Mouse (Mus musculus) heart, adult 2 months (tissue): Measurements from ENCODE around the gene Vgll3.

ENCODE experiments used
- CTCF ChIP-seq: fragments of 200-600 bp; IDR thresholded peaks from 2 replicates; pipeline ENCODE4 v1.8.1; 2022; ENCODE audit warnings: antibody characterized with exemption, mild to moderate bottlenecking, moderate library complexity
- EP300 ChIP-seq: fragments of 200-500 bp; IDR thresholded peaks from 2 replicates; pipeline ENCODE4 v1.6.1; 2011; ENCODE audit warnings: low read depth, low read length, control low read depth; ENCODE audit not compliant: insufficient read depth
- POLR2A ChIP-seq: fragments of 200-500 bp; IDR thresholded peaks from 2 replicates; pipeline ENCODE4 v1.6.1; 2011; ENCODE audit warnings: mild to moderate bottlenecking, low read depth, low read length, control low read depth; ENCODE audit not compliant: insufficient read depth

DNA sequence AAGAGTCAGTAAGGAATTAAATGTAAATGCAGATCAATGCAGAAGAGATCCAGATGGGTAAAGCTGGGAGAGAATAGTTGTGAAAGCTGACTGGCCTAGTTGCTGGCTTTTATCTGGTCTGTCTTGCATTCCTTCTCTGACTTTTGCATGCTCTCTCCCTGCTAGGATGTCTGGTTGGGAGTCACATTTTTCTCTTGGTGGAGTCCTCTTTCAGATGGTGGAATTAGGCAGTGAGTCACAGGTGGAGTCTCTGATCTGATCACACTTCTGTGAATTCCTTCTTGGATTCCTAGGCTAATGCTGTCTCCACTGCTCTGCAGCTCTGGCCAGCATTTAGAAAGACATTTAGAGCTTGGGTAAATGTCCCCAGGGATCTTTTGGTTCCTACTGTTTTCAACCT lies 49.1 kb upstream of the Vgll3 start:
- TF ChIP-seq POLR2A (no peak), CTCF (no peak), EP300 (no peak)
